Mouse (Mus musculus) midbrain, embryonic 12.5 days (tissue): Measurements from ENCODE around the gene Urgcp. TPM values are rescaled to one million over a fixed set of nuclear protein-coding genes. Genes with fewer than 3 reads are reported as not detected.
"Not testable (repeated sequence)": the region's sequence is repeated elsewhere in the genome, so short reads cannot be mapped to it uniquely, and the experiment has no call there.

Source experiments
- ATAC-seq: fragments of 200-750 bp; cut with Nextera tagmentation; 2 replicates; pipeline ENCODE4 v1.8.0; 2017; ENCODE audit warnings: low read depth, moderate TSS enrichment, moderate library complexity; ENCODE audit not compliant: low FRiP score
- H3K27ac ChIP-seq: fragments of 300-500 bp; sonication (generic); replicated peaks from 2 replicates; pipeline ENCODE4 v1.5.1; 2016; ENCODE audit warnings: mild to moderate bottlenecking
- H3K27me3 ChIP-seq: fragments of 300-500 bp; sonication (generic); 2 replicates; pipeline ENCODE4 v1.6.1; 2016; ENCODE audit warnings: mild to moderate bottlenecking
- H3K36me3 ChIP-seq: fragments of 300-500 bp; sonication (generic); 2 replicates; pipeline ENCODE4 v1.6.1; 2016
- H3K4me1 ChIP-seq: fragments of 300-500 bp; sonication (generic); 2 replicates; pipeline ENCODE4 v1.6.1; 2016
- H3K4me2 ChIP-seq: fragments of 300-500 bp; sonication (generic); replicated peaks from 2 replicates; pipeline ENCODE4 v1.6.1; 2016; ENCODE audit warnings: mild to moderate bottlenecking, moderate library complexity
- H3K4me3 ChIP-seq: fragments of 300-500 bp; sonication (generic); 2 replicates; pipeline ENCODE4 v1.5.1; 2016; ENCODE audit warnings: mild to moderate bottlenecking
- H3K9ac ChIP-seq: fragments of 300-500 bp; sonication (generic); replicated peaks from 2 replicates; pipeline ENCODE4 v1.6.1; 2016; ENCODE audit warnings: mild to moderate bottlenecking, moderate library complexity
- H3K9me3 ChIP-seq: fragments of 300-500 bp; sonication (generic); 2 replicates; pipeline ENCODE4 v1.6.1; 2016; ENCODE audit warnings: mild to moderate bottlenecking
- WGBS: fragments of 180-500 bp; shearing (Covaris S2); methylation state at CpG from one replicate; pipeline ENCODE4 v1.1.7; 2016; 5-methylcytosine and 5-hydroxymethylcytosine counted together
- polyA plus RNA-seq: library from polyadenylated mRNA; unstranded; fragments of >200 nt; fragmentation: Nextera tagmentation; extraction: Ambion mirVana; gene quantifications from 2 replicates; pipeline ENCODE4 v1.2.1, GENCODE M21; 2016

Gene Urgcp
- polyA plus RNA-seq: 25.1 and 25.8 TPM in 2 replicates

DNA sequence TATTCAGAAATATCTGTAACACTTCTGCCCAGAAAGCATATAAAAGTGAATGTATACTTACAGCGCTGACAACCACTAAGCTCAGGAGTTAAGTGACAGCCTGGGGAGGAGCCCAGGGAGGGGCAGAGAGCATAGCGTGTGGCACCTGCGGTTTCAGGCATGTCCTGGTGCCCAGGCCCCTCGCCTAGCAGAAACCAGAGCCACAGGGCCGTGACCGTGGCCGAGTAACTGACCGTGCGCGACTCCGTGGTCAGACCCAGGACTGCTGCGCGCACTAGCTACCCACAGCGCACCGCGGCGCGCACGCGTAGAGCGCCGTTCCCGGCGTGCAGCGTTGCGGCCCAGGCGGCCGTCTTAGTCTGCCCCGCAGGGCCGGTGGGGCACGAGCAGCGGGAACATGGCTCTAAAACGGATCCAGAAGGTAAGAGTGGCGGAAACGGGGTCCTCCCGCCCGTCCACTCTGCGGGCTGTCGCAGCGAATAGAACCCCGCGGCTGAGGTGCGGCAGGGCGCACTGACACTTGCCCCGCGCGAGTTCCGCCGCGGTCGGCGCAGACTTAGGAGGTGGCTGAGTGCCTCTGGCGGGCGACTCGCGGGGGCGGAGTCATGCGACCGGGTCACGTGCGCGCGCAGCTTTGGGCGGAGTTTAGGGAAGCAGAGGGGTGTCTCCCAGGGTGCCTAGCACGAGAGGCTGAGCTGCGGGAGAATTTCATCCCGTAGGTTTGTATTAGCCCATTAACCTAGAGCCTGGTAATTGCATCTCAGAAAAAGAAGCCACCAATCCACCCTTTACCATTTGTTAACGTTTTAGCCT, at the start of gene Urgcp:
Gene Urgcp (minus strand): TSS at position 557 of the 813 bp plus-strand sequence.
- Histone ChIP-seq H3K4me2 (peak within 1 kb of the TSS; percentile 83), H3K36me3 (no peaks in the 10 kb centered on the region), H3K4me1 (peaks cover 13% of the 10 kb centered on the region), H3K27me3 (no peaks in the 10 kb centered on the region), H3K4me3 (peak within 1 kb of the TSS; percentile 75), H3K9ac (peak within 1 kb of the TSS; percentile 92), H3K9me3 (no peaks in the 10 kb centered on the region), H3K27ac (peak within 1 kb of the TSS; percentile 93)
- under 1% methylated on average over 68 of the region's 68 CpGs for WGBS
- peak; percentile 98 for ATAC-seq

DNA sequence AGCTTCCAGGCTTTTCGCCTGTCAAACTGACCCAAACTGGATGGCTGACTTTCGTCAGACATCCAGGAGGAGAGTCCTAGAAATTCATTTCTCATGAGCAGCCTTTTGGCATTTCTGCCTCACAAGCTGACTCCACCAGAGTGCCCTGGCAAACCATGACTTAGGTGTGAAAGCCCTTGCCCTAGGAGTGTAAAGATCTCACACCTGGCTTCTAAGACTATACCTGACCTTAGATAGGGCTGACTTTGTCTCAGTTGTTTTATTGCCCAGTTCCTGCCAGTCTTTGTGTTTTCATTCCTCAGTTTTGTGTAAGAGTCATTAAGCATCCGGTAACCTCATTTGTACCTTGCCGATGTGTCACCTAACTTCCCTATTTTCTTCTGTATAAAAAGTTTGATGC, 47.3 kb upstream of the Urgcp start:
- WGBS: 93% methylated on average over 4 of the region's 4 CpGs
- H3K4me2 ChIP-seq, H3K4me1 ChIP-seq, H3K9ac ChIP-seq, H3K27ac ChIP-seq, H3K36me3 ChIP-seq, ATAC-seq, H3K4me3 ChIP-seq, H3K9me3 ChIP-seq, H3K27me3 ChIP-seq: not testable (repeated sequence)

DNA sequence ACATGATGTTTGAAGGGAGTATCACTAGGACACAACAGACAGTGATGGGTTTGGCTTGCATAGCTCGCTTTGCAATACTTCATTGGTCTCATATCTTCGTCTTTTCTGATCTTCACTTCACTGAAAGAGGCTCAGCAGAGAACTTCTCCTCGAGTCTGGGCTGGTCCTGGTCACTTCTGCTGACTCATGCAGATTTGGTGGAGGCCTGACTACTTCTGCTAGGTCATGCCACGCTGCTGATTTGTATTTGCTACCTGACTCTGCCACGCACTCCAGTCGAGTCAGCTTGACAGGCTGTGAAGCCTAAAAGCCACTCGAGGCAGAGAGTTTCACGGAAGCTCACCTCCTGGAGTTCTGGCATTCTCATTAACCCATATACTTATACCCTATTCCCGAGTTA, 45.8 kb upstream of the Urgcp start:
- H3K9me3 ChIP-seq: no peaks in the 10 kb centered on the region
- H3K27me3 ChIP-seq: no peaks in the 10 kb centered on the region
- no peak for ATAC-seq
- H3K9ac ChIP-seq: no peak overlapping the region
- no peak overlapping the region for H3K4me2 ChIP-seq
- H3K36me3 ChIP-seq: no peaks in the 10 kb centered on the region
- no peak overlapping the region for H3K4me3 ChIP-seq
- no peak overlapping the region for H3K27ac ChIP-seq
- peaks cover 8% of the 10 kb centered on the region; the same call in 1 of the 2 replicates for H3K4me1 ChIP-seq
- WGBS: 87% methylated on average over 9 of the region's 9 CpGs

DNA sequence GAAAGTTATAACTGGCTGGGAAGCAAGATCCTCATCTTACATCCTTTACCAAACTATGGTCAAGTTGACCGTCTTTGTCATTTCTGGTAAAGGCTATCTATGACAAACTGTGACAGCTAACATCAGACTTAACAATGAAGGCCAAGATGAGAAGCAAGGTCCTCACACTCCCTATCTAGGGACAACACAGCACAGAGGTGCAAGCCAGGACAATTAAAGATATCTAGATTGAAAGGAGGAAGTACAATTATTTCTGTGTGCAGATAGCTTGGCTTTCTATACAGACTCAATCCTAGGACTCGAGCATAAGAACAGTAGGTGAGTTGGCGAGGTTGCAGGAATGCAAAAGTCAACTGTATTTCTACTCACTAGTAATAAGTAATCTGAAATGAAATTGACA, 43.5 kb upstream of the Urgcp start:
- H3K9ac ChIP-seq: no peak overlapping the region
- no peaks in the 10 kb centered on the region for H3K9me3 ChIP-seq
- WGBS: 84% methylated on average over 3 of the region's 3 CpGs
- no peaks in the 10 kb centered on the region for H3K27me3 ChIP-seq
- ATAC-seq: no peak
- no peak overlapping the region for H3K4me2 ChIP-seq
- H3K4me3 ChIP-seq: no peak overlapping the region
- H3K36me3 ChIP-seq: peaks cover 11% of the 10 kb centered on the region
- H3K4me1 ChIP-seq: peaks cover 8% of the 10 kb centered on the region; the same call in 1 of the 2 replicates
- no peak overlapping the region for H3K27ac ChIP-seq

DNA sequence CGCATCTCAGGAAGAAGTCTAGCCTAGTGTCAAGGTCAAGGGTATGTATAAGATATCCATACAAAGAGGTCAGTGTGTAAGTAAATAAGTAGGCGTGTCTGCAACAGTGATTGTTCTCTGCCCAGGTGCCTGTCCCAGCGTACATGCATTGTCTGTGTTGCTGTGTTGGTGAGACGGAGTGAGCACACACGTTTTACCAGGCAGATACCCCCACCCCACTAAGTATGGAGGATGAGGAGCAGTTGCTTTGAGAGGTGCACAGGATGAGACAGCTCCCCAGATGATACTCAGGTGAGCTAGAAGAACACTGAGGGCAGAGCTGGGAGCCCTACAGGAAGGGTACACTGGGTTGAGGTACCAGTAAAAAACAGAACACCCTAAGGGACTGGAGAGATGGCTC, 42.0 kb upstream of the Urgcp start:
- no peak overlapping the region for H3K4me3 ChIP-seq
- ATAC-seq: no peak
- 80% methylated on average over 5 of the region's 5 CpGs for WGBS
- H3K27me3 ChIP-seq: no peaks in the 10 kb centered on the region
- H3K9me3 ChIP-seq: no peaks in the 10 kb centered on the region
- H3K27ac ChIP-seq: no peak overlapping the region
- H3K36me3 ChIP-seq: peaks cover 26% of the 10 kb centered on the region
- peaks cover 8% of the 10 kb centered on the region; the same call in 1 of the 2 replicates for H3K4me1 ChIP-seq
- no peak overlapping the region for H3K4me2 ChIP-seq
- H3K9ac ChIP-seq: no peak overlapping the region

DNA sequence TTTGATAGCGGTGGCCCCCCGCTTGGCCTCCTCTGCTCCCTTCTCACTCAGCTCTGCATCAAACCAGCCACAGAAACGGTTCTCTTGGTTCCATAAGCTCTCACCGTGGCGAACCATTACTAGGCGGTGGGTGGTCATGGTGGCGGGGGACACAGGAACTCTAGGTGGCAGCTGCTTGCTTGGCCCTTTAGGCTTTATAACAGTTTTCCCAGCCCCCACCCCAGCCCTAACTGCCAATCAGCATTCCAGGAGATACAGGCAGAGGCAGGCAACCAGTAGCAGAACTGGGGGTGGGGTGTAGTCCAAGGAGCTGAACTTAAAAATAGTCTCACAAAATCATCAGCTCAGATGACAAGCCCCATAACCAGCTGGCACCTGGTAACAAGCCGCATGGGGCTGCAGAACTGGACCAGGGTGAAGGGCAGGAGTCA, 41.4 kb upstream of the Urgcp start, which contains the start of gene Pgam2:
Gene Pgam2 (minus strand): TSS at position 183 of the 431 bp plus-strand sequence.
- Histone ChIP-seq H3K27me3 (no peaks in the 10 kb centered on the region), H3K27ac (no peak within 1 kb of the TSS), H3K4me3 (no peak within 1 kb of the TSS), H3K4me2 (no peak within 1 kb of the TSS), H3K4me1 (peaks cover 8% of the 10 kb centered on the region; the same call in 1 of the 2 replicates), H3K9ac (no peak within 1 kb of the TSS), H3K36me3 (peaks cover 32% of the 10 kb centered on the region), H3K9me3 (no peaks in the 10 kb centered on the region)
- 60% methylated on average over 8 of the region's 8 CpGs for WGBS
- no peak for ATAC-seq

DNA sequence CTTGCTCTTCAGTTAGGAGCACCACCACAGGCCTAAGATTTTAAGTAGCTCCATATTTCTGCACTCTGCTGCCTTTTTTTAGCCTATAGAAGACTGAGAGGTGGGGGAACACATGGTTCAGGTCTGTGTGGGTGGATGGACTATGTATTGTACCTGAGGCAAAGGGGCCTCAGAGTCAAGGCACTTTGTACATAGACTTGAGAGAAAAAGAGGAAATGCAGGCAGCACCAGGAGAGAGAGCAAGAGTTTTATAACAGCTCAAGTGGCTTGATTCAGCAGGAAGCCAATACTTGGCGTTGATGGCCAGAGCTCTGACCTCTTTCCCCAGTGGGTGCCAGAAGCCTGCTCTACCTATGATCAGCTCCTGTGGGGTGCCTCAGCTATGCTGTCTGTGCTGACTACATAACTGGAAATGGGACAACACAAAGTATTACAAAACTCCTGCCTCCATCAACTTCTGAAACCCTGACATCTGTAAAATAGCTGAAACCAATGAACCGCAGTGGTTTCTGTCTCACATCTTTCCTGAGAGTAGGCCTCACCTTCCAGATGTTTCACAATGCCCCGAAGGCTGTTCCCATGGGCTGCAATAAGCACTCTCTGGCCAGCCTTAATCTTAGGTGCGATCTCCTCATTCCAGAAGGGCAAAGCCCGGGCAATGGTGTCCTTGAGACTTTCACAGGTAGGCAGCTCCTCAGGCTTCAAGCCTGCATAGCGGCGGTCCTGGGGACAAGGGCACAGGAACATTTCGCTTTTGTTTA, 40.5 kb upstream of the Urgcp start:
- no peak overlapping the region for H3K9ac ChIP-seq
- WGBS: 76% methylated on average over 8 of the region's 8 CpGs
- ATAC-seq: no peak

DNA sequence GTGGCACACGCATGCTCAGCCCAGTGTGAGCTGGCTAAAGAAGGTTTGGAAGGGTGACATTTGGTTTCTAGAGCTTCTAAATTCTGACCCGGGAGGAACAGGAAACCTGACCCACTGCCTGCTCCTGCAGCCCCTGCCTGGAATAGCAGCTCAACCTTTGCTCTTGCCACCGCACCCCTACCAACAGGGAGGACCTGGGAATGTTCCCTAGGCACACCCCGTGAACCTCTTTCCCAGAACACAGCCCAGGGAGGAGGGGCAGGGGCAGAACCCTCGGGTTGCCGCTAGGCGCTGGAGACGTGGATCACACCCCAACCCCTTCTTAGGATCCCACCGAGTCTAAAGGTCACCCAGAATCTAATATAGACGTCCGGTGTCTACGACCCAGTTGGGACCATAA, 39.8 kb upstream of the Urgcp start:
- Histone ChIP-seq H3K36me3 (peaks cover 46% of the 10 kb centered on the region), H3K9me3 (no peaks in the 10 kb centered on the region), H3K4me3 (no peak overlapping the region), H3K4me2 (no peak overlapping the region), H3K27me3 (no peaks in the 10 kb centered on the region), H3K4me1 (peaks cover 8% of the 10 kb centered on the region; the same call in 1 of the 2 replicates), H3K27ac (no peak overlapping the region), H3K9ac (no peak overlapping the region)
- 80% methylated on average over 12 of the region's 12 CpGs for WGBS
- ATAC-seq: no peak

More for the DNA sequence above, 40.5 kb upstream of the Urgcp start:
- Histone ChIP-seq H3K4me1 (peaks cover 8% of the 10 kb centered on the region; the same call in 1 of the 2 replicates), H3K9me3 (no peaks in the 10 kb centered on the region), H3K36me3 (peaks cover 40% of the 10 kb centered on the region), H3K4me2 (no peak overlapping the region), H3K4me3 (no peak overlapping the region), H3K27me3 (no peaks in the 10 kb centered on the region), H3K27ac (no peak overlapping the region)

DNA sequence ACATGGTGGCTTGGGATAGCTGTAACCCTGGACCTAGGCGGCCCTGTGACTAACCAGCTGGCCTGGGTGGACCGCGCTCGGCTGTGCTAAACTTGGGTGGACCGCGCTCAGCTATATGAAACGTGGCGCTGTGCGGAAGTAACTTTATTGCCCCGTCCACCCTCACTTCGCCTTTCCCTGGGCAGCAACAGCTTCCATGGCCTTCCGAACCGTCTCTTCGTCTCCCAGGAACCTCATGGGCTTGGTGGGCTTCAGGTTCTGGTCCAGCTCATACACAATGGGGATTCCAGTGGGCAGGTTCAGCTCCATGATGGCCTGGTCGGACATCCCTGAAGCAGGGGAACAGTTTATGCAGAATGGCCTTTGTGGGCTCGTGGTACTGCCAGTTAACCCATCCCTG, 39.3 kb upstream of the Urgcp start:
- no peaks in the 10 kb centered on the region for H3K9me3 ChIP-seq
- H3K27ac ChIP-seq: no peak overlapping the region
- peaks cover 8% of the 10 kb centered on the region; the same call in 1 of the 2 replicates for H3K4me1 ChIP-seq
- WGBS: 94% methylated on average over 16 of the region's 16 CpGs
- H3K27me3 ChIP-seq: no peaks in the 10 kb centered on the region
- H3K4me2 ChIP-seq: no peak overlapping the region
- no peak for ATAC-seq
- no peak overlapping the region for H3K4me3 ChIP-seq
- H3K36me3 ChIP-seq: peaks cover 51% of the 10 kb centered on the region
- H3K9ac ChIP-seq: no peak overlapping the region

DNA sequence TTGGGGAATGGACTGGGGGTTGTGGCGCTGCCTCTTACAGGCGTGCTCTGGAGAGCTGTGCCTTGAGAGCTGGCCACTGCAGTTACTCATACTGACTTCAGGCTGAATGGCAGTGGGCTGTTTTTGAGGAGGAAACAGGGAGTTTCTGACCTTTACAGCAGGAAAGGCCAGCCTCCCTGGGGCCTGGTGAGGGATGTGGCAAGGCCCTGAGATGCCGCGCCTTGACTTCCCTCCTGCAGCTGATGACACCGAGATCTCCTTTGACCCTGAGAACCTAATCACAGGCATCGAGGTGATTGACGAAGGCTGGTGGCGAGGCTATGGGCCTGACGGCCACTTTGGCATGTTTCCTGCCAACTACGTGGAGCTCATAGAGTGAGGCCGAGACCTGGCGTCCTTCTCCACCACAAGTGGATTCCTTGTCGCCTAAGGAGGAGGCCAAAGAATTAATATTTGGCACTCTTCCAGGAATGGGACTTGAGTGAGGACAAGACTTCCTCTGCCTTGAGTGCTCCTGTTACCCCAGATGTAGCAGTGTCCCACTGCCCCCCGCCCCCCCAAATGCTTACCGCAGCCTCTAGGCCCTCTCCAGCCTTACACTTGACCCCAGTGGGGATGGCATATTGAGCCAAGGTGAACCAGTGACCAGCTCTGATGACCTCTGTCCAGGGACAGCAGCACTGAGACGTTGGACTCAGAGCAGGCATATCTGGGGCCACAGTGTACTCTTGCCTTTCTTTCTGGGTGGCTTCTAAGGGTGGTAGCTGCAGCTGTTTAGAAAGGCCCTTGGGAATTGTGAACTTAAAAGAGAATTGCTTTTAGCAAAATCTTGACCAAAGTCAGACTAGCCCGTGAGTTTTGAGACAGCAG, 37.7 kb upstream of the Urgcp start:
- Histone ChIP-seq H3K4me1 (peaks cover 8% of the 10 kb centered on the region; the same call in 1 of the 2 replicates), H3K36me3 (peaks cover 68% of the 10 kb centered on the region), H3K9me3 (no peaks in the 10 kb centered on the region), H3K9ac (no peak overlapping the region), H3K27ac (no peak overlapping the region), H3K4me3 (no peak overlapping the region), H3K27me3 (no peaks in the 10 kb centered on the region), H3K4me2 (no peak overlapping the region)
- no peak for ATAC-seq
- WGBS: 92% methylated on average over 17 of the region's 17 CpGs

DNA sequence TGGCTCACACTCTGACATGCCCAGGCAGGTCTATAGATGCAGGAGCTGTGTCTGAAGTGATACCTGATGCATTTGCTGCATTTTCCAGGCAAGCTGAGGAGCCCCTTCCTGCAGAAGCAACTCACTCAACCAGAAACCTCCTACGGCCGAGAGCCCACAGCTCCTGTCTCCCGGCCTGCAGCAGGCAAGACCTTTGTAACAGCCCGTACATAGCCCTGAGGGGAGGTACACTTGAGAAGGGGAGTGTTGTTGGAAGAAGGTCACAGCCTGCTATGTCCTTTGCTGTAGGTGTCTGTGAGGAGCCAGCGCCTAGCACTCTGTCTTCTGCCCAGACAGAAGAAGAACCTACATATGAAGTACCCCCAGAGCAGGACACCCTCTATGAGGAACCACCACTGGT, 35.8 kb upstream of the Urgcp start:
- 92% methylated on average over 5 of the region's 5 CpGs for WGBS
- no peaks in the 10 kb centered on the region for H3K9me3 ChIP-seq
- peaks cover 86% of the 10 kb centered on the region for H3K36me3 ChIP-seq

More for the DNA sequence above, 35.8 kb upstream of the Urgcp start:
- no peak for ATAC-seq
- no peaks in the 10 kb centered on the region for H3K4me1 ChIP-seq
- H3K4me3 ChIP-seq: no peak overlapping the region
- no peaks in the 10 kb centered on the region for H3K27me3 ChIP-seq
- no peak overlapping the region for H3K27ac ChIP-seq
- H3K9ac ChIP-seq: no peak overlapping the region
- no peak overlapping the region for H3K4me2 ChIP-seq
